Mouse (Mus musculus): ENCODE data around the gene Gast.
"Not testable (repeated sequence)": the region's sequence is repeated elsewhere in the genome, so short reads cannot be mapped to it uniquely, and the experiment has no call there.

Gast gene

DNA sequence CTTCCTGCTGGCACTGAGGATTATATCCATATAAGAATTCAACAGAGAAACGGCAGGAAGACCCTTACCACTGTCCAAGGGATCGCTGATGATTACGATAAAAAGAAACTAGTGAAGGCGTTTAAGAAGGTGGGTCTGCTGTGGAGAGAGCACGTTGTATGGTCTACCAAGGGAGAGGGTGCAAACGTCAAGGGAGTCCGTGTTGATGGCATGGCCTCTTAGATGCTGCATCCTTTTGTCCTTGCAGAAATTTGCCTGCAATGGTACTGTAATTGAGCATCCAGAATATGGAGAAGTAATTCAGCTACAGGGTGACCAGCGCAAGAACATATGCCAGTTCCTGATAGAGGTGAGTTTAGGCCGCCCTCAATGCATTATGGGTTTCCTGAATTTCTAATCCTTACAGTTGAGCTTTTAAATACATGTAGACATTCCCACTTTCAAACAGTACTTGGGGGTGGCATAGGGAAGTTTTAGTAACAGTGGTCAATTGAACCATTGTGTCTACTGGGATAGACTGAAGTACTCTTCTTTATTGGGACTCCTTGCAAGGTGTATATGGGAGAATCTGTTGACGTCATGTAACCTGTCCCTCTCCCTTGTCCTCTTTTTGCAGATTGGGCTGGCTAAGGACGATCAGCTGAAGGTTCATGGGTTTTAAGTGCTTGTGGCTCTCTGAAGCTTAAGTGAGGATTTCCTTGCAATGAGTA is 13.4 kb upstream of the Gast start:
- DNase-seq = not testable (repeated sequence)

DNA sequence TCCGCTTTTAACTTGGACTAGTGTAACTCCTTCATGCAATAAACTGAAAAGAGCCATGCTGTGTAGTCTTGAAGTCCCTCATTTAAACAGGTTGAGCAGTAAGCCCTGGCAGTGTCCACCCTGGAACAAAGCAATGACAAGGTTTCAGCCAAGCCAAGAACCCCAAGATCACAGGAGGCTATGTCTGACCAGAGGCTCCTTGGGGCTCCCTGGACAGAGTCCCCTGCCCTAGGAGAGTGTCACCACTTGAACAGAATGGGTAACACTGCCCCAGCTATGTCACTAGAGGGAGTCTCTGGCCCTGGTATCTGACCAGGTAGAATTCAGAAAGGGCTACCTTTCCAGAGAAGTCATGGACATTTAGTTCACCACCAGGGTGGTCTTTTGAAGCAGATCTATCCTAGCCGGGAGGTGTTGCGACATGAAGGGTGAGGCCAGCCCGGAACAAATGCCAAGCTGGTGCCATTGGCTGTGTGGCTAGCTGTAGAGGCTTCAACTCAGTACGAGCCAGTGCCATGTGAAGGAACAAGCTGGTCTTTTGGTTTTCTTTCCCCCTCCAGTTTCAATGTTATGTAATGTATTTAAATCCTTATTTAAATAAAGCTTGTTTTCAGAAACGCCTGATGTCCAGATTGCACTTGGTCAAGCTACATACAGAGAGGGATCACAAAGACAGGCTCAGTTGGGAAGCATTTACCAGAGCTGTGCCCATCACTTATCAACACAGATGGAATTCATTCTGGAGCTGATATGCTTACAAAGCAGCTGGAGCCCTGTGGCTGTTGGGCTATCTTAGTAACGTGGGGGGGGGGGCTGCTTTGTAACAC is 12.5 kb upstream of the Gast start:
- peak in 1 of 2 experiments; percentile 7 for DNase-seq

DNA sequence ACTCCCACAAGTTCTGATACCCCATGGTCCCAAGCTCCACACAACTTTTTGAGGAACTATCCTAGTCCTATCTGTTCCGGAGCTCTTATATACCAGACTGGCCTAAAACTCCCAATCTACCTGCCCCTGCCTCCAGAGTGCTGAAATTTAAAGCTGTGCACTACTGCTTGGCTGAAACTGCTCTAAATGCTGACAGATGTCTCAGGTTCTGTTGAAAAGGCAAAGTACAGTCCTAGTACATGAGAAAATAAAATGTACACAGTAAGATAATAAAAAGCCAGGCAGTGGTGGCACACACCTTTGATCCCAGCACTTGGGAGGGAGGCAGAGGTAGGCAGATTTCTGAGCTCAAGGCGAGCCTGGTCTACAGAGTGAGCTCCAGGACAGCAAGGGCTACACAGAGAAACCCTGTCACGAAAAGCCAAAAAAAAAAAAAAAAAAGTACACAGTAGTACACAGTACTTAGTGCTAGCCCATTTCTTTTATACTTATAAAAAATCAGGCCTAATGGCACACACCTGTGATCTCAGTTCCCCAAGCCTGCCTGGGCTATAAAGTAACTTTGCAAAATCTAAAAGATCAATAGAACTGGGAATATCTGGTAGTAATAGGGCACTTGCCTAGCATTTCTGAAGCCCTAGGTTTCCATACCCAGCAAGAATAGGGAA is 11.5 kb upstream of the Gast start:
- no peak for DNase-seq

DNA sequence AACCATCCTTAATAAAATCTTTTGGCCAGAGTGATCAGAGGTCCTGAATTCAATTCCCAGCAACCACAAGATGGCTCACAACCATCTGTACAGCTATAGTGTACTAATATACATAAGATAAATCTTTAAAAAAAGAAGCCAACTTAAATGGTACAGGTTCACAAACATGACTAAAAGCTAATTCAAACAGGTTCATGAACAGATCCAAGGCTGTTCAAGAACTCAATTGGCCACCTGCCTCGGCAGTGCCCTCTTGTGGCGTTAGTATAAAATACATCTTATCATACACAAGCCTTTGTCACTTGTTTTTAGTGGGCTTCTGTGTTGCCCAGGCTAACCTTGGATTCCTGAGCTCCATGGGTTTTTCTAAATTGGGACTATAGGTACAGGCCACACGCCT is 10.6 kb upstream of the Gast start:
- peak in 1 of 2 experiments; percentile 73 for DNase-seq

DNA sequence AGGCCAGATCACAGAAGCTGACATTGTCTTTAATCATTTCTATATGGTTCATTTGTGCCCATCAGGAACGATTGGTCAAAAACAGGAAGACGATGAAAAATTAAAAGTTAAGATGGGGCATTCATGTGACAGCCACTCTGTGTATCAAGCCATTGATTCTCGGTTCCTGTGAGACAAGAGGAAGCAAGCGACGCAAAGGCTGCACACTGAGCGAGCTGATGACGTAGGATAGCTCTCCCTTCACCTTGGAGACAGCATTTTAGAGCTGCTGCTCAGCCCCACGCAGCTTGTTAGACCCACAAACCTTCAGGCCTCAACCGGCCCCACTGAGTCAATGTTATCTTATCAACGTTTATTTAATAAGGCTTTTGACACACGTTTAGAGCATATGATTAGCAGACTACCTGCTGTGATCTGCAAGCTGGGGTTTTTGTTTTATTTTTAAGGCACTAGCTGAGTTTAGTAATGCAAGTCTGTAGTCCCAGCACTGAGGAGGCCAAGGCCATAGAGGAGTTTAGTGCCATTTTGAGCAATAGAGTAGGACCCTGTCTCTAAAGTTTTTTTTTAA is 9.1 kb upstream of the Gast start:
- DNase-seq = no peak

DNA sequence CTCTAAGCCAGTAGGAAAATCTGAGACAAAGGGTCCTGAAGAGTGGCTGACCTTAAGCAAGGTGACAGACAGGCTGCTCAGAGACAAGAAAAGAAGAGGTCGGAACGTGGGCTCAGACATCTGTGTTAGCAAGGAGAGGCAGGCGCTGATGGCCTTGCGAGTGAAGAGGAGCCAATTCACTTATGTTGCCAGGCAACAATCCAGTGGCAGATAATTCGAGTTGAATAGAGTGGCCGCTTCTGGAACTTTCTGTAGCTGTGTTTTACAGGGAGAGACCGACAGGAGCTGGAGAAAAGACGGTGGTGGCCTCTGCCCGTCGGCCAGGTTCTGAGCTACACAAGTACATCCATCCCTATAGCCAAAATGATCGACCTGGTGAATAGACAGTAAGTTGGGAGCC is 6.9 kb upstream of the Gast start:
- no peak for DNase-seq

DNA sequence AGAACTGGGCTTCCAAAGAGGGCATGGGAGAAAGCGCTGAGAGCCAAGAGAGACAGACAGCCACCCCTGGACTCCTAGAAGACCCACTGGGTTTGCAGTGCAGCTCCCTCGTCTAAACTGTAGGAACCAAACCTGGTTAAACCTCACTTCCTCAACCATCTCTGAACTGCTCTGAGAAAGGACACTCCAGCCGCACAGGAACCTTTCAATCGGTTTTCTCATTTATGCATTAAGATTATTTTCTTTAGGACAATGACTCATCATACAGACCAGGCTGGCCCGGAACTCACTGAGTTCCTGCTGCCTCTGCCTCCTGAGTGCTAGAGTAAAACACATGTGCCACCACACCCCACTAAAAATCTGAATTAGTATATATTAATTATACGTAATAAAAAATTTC is 6.4 kb upstream of the Gast start:
- no peak for DNase-seq

DNA sequence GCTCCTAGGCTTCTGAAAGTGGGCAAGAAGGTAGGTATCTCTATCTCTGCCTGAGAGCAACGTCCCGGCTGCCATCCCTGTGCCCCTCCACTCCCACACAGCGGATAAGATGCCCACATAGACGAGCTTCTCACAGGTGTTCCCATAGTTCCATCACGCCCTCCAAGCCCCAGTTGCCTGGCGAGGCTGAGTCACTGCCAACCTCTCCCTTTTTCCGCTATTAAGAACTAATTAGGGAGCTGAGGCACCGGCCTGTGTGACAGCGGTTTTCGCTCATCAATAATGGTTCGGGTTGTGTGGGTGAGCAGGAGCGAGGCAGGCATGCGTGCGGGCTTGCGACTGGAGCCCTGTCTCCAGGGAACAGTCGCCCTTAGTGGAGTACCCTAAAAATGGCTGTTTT is 4.0 kb upstream of the Gast start:
- DNase-seq = no peak

DNA sequence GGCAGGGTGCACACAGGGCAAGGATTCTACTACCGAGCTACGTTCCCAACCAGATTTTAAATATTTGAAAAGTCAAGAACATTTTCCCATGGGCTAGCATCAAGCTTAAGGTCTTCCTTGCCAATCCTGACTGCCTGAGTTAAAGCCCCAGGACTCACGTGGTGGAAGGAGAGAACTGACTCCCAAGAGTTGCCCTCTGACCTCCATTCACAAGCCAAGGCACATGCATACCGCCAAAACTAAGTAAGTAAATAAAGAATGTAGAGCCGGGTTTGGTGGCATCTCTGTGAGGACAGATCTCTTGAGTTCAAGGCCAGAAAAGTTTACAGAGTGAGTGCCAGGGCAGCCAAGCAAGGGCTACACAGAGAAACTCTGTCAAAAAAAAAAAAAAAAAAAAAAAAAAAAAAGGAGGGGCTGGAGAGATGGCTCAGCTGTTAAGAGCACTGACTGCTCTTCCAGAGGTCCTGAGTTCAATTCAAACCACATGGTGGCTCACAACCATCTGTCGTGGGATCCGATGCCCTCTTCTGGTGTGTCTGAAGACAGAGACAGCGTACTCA is 3.3 kb upstream of the Gast start:
- DNase-seq = not testable (repeated sequence)

DNA sequence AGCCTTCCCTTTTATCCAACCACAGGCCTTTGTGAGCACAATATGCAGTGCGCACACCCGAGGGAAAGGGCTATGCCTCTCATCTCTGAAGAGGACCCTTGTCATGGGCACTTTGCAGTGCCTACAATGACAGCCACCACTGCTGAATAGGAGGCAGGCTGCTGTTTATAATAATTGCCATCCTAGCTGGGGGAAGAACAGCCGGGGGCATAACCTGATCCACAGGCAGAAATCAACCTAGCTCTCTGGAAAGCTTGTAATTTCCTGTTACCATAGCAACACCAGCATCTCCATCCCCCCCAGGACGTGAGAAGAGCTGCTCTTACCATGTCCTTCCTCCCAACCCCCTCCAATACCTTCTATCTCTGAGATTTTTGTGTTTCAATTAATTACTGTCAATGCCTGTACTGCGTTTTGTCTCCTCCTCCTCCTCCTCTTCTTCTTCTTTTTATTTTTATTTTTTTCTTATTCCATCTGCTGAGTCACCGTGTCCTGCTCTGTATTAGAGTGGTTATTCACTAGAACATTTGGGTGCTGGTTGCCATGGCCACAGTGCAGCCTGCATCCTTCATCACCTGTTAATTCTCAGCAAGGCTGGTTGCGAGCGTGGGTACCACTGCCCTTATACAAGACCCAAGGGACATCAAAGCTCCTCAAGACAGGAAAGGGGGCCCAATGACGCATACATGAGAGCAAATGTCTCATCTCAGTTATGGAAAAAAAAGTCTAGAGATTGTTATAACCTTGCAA is 1.3 kb upstream of the Gast start:
- DNase-seq = no peak

DNA sequence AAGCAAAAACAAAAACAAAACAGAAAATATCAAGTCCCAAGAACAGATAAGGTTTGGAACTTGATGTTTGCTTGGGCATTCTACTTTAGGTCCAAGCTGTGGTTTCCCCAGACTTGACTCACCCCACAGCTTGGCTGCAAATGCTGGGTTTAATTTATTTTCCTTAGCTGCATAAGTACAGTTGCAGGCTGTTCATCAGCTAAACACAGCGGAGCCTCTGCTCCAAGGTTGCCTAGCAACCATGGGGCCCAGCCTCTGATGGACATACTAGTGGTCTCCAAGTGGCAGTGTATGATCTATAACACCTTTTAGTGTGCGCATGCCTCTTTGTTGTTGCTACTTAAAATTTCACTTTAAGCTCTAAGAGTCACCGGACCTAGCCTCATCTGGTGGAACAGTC is 1.5 kb downstream of the Gast start:
- DNase-seq = no peak

DNA sequence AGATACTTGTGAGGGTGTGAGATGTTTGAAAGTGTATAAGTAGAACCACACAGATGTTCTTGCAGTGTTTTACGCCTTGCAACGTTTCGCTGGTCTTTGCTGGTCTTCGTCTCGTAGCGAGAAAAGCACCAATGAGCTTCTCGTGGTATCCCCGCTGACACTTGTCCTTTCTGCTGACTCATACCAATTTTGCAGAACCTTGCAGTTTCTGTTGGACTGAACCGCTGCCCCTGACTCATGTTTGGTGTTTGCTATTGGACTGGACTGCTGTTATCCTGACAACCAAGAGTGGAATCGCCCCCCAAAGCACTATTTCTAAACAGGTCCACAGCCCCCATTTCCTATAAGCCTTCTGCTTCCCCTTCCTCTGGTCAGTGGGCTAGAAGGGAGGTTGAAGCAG is 10.1 kb downstream of the Gast start:
- no peak for DNase-seq

DNA sequence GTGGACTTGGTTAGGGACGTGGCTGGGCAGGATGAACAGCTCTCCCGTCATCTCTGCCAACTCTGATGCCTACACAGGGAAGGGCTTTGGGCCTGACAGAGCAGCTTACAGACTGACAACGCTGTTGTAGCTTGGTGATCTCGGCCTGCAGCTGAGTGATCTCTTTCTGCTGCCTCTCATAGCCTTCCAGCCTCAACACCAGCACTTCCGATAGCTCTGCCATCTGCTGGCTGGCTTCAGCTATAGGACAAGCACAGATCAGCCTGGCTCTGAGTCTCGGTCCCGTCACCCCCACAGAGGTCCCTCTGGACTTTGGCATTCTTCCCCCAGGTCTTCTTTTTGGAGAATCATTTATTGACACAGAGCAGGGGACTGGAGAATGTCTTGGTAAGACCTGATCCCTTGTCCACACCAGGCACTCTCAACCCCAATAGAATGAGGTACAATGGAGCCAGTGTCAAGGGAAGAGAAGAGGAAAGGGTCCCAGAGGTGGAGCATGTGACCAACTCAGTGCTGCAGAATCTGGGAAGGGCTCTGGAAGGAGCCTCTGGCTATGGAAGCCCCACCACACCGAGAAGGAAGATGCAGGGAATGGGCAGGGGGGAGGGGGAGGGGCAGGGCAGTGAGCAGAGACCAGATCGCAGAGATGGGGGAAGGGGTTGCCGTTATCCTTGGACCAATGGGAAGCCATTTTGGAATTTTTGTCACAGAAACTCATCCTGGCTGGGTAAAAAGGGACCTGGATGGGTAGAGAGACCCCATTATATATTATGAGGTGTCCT is 18.1 kb downstream of the Gast start:
- DNase-seq = peak; percentile 47 to 48

DNA sequence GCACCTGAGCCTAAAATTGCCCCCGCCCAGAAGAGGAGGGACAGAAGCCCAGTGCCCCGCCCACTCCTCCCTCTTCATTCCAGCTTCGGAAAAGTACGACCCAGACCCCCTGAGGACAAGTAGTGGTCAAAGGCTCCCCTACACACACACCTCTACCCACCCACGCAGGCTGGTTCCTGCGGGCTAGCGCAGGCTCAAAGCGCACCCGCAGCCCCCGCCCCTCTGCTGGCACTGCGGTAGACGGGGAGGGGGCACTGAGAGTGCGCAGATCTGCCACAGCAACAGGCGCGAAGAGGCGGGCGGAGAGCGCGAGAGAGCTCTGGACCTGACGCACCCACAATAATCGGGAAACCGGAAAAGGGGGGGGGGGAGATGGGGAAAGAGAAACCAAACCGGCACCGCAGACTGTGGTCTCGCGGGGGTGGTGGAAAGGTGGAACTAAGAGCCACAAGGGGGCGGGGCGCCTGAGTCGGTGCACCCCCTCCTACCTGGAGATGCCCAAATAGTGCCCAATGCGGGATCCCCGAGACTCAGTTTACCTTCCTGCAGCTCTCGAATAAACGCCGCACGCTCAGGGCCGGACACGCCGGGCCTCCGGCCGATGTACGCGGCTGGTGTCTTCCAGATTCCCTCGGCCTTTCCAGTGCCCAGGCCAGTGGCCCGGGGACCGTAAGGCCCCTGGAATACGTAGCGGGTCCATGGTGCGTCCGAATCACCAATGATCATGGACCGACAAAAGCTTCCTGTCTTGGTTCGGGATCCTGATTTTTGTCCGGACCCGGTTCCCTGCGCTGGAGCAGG is 21.1 kb downstream of the Gast start:
- DNase-seq = peak; percentile 55 to 70

DNA sequence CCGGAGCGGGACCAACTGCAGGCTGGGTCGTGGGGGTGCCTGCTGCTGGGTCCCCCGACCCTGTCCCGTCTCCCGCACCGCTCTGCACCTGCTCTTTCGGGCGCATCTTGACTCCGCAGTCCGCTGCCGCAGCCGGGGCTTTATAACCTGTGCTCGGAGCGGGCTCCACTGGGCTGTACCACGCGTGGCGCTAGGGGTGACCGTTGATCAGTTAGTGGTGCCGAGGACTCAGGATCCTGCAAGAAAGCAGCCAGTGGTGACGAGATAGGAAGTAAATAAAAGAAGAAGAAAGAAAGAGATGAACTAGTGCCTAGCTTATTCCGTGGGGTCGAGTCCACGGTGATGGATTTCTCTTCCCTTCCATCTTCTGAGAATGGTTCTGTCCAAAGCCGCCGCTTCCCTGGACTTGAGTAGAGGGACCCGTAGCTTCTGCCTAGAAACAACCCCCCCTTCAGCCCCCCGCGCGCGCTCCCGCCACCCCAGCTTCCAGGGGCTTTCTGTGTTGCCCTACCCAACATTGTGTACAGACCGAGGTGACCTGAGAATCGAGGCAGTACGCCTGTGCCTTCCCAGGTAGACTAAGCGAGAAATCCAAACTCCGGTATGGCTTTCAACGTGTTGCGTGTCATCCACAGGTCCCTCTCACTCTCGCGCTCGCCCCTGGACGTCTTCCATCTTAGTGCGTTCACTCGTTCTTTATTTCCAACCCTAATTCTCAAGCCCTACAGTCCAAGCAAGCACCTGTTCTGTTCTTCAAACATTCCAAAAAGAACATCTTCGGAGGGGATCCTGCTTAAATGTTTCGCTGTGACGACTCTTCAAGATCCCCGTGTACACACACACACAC is 22.0 kb downstream of the Gast start, which contains the start of gene Hap1:
Gene Hap1, minus strand, starts transcription at position 157 of the 847 bp plus-strand sequence.
- DNase-seq = peak; percentile 72 to 74

DNA sequence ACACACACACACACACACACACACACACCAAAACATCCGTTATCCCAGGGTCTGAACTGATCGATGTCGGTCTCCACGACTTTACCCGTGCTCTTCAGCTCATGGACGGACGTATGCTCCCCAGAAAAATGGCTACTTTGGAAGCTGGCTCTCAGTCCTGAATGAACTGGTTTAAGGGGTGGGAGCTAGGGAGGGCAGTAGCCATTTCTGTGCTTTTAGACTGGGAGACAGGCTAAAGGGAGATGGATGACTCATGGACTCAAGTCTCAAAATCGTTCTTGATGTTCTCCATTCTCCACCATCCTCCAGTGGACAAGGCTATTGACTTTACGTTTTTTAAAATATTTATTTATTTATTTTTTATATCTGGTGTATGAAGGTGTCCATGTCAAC is 22.6 kb downstream of the Gast start:
- DNase-seq = no peak

DNA sequence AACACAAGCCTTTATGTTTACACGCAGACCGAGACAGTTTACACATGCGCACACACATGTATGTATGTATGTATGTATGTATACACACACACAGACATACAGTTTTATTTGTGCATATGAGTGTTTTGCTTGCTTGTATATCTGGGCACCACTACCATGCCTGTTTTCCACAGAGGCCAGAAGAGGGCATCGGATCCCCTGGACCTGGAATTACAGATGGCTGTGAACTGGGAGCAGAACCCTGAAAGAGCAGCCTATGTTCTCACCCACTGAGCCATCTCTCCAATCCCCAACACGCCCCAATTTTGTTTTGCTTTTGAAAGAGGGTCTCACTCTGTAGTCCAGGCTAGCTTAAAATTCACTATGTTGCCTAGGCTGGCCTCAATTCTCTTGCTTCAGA is 23.2 kb downstream of the Gast start:
- DNase-seq = no peak

DNA sequence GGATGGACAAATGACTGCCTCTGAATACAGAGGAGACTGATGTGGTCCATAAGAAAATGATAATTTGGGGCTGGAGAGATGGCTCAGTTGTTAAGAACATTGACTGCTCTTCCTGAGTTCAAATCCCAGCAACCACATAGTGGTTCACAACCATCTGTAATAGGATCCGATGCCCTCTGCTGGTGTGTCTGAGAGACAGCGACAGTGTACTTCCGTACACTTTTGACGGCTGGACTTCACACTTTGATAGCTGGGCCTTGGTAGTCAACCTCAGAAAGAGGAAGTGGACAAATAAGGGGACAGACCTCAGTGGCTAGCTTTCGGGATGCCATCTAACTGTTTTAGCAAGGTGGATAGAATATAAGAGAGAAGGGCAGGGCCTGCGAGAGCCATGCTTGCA is 26.0 kb downstream of the Gast start:
- no peak for DNase-seq

DNA sequence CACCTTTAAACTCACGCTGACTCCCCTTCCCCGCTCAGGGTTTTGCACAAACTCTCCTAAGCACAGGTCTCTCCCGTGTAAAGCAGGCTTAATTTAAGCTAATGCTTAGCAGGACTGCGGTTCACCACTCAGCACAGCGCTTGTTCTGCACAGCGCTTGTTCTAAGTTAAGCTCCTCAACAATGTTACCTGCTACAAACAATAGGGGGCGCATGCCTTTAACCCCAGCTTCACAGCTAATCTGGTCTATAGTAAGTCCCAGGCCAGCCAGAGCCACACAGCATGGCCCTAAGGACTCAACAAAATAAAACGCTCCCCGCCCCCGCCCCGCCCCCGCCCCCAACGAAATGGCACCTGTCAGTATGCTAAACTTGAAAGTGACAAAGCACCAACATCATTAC is 26.9 kb downstream of the Gast start:
- DNase-seq = not testable (repeated sequence)
